Mouse (Mus musculus) olfactory bulb, adult 2 months (tissue): ENCODE data around the gene Ppp2r5c.

ENCODE experiments used
- CTCF ChIP-seq: fragments of 200-500 bp; IDR thresholded peaks from 2 replicates; pipeline ENCODE4 v1.5.1; 2012; ENCODE audit warnings: low read depth, mild to moderate bottlenecking, low read length, moderate library complexity; ENCODE audit not compliant: insufficient read depth
- POLR2A ChIP-seq: fragments of 200-500 bp; IDR thresholded peaks from 2 replicates; pipeline ENCODE4 v1.6.1; 2012; ENCODE audit warnings: mild to moderate bottlenecking, low read depth, low read length, moderate library complexity; ENCODE audit not compliant: insufficient read depth

GRCm38 (mm10) chr12:110417987-110418734 is 28.8 kb upstream of the Ppp2r5c start:
- no peak for TF ChIP-seq POLR2A
- TF ChIP-seq CTCF, result no peak
